Mouse (Mus musculus) lung, postnatal 0 days (tissue): Measurements from ENCODE around the gene Gstp3.

ENCODE experiments used
- CTCF ChIP-seq: IDR thresholded peaks from 2 replicates; pipeline ENCODE4 v1.5.1; 2016; ENCODE audit warnings: antibody characterized with exemption, mild to moderate bottlenecking
- EP300 ChIP-seq: IDR thresholded peaks from 2 replicates; pipeline ENCODE4 v1.6.1; 2016; ENCODE audit warnings: antibody characterized with exemption, mild to moderate bottlenecking, control low read depth

GRCm38 (mm10) chr19:4075531-4075930, 16.2 kb upstream of the Gstp3 start:
- TF ChIP-seq CTCF = no peak
- no peak for TF ChIP-seq EP300
